Mouse (Mus musculus): ENCODE results near the gene Mynn.

Gene Mynn

GRCm38 (mm10) chr3:30646761-30647160 lies 44.9 kb downstream of the Mynn start:
- no peak for DNase-seq

DNA sequence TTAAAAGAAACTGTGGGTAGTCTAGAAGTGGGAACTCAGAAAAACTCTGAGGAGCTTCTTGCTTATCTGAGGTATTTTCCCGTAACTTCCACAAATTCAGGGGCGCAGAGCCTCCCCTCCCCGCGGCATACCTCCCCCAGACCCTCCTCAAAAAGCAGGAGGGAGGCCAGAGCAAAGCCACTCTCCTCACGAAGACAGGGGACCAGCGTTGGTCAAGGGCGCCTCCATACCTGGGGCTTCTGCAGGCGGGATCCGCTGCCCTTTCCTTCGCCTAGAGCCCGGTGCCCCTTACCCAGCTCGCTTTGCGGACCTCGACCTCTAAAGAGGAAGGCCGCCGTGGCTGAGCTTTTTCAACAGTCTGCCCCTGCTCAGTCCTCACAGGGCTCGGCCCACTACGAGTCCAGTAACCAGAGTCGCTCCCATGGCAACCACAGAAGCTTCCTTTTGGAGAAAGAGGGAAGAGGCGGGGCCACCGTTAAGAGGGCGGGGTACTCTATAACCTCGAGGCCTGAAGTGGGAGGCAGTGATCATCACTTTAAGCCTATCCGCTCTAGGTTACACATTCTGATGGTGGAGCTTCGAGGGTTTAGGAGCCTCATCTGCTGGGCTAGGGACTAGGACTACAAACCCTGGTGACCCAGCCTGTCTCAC lies 45.7 kb downstream of the Mynn start, which contains the start of gene Lrrc34:
Gene Lrrc34 (minus strand): TSS at position 430 of the 651 bp plus-strand sequence.
- peak; percentile 31 for DNase-seq

DNA sequence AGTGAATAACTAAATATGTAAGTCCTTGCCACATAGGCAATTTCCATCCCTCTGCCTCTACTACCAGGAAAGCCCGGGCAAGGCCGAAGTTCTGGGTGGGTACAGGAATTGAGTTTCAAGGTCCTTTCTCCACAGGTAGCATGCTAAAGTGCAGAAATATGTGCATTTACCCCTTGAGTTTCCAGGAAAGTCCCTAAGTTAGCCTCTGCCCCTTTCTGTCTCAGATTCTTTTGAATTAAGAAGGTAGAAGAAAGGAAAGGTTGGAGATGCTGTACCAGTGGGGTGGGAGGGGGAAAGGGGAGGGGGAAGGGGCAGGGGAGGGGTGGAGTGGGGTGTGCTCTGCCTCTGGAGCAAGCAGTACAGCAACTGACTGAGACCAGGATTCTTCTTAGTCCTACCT lies 46.6 kb downstream of the Mynn start:
- DNase-seq = no peak

- DNase-seq = peak; percentile 49
These were observed 48.4 kb downstream of the Mynn start for GRCm38 (mm10) chr3:30650062-30650841.

DNA sequence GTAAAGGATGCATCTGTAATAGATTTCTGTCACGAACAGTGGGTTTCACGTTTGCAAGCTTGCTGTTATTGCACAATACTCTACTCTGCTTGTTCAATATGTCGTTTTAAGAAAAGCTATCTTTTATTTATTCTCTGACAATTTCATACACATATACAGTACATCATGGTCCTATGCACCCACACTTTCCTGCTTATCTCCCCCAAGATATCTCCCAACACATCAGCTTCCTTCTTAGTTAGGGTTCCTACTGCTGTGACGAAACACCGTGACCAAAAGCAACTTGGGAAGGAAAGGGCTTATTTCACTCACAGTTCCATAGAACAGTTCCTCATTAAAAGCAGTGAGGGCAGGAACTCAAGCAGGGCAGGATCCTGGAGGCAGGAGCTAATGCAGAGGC lies 54.1 kb downstream of the Mynn start:
- DNase-seq = no peak

- DNase-seq = no peak
These were observed 56.6 kb downstream of the Mynn start for GRCm38 (mm10) chr3:30658486-30658885.

All from kidney, adult 11 months (tissue).